Mouse (Mus musculus) urinary bladder, postnatal 25 days (tissue): ENCODE measurements around the gene Zmym4.

Experiments used
- DNase-seq: peaks from one replicate; pipeline ENCODE4 v3.0.0; 2022; ENCODE audit warnings: low spot score

The Zmym4 gene

GRCm38 (mm10) chr4:126822891-126823882 lies 144.7 kb downstream of the Zmym4 start:
- DNase-seq = no peak

GRCm38 (mm10) chr4:126814854-126815253 lies 153.1 kb downstream of the Zmym4 start:
- no peak for DNase-seq

DNA sequence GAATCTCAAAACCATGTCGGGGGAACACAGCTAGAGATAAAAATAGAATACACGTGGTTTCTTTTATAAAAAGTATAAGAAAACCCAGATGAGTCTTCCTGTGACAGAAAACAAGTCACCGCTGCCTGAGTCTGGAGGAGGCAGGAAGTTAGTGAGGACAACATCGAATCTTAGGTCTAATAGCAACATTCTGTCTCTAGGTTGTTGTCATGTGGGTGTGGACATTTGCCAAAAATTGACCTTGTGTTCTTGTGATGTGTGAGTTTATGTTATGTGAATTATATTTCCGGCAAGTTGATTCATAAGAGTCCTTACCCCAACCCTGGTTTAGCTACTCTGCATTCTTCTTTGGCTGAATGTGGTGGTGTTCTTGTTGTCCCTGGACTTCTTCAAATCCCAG lies 154.7 kb downstream of the Zmym4 start:
- DNase-seq = no peak
